Mouse (Mus musculus) forebrain, embryonic 15.5 days (tissue): Measurements from ENCODE around the gene Coq8a. TPM values are rescaled to one million over a fixed set of nuclear protein-coding genes. Genes with fewer than 3 reads are reported as not detected.

Source experiments
- ATAC-seq: fragments of 200-750 bp; cut with Nextera tagmentation; replicated peaks from 2 replicates; pipeline ENCODE4 v1.8.0; 2017; ENCODE audit warnings: mild to moderate bottlenecking, moderate TSS enrichment, moderate library complexity
- H3K27ac ChIP-seq: fragments of 300-500 bp; sonication (generic); replicated peaks from 2 replicates; pipeline ENCODE4 v1.5.1; 2015; ENCODE audit warnings: mild to moderate bottlenecking, inconsistent platforms
- H3K27me3 ChIP-seq: fragments of 300-500 bp; sonication (generic); 2 replicates; pipeline ENCODE4 v1.6.1; 2015; ENCODE audit warnings: inconsistent platforms
- H3K36me3 ChIP-seq: fragments of 300-500 bp; sonication (generic); 2 replicates; pipeline ENCODE4 v1.6.1; 2015; ENCODE audit warnings: mild to moderate bottlenecking, inconsistent platforms
- H3K4me1 ChIP-seq: fragments of 300-500 bp; sonication (generic); 2 replicates; pipeline ENCODE4 v1.6.1; 2015; ENCODE audit warnings: inconsistent platforms
- H3K4me2 ChIP-seq: fragments of 300-500 bp; sonication (generic); replicated peaks from 2 replicates; pipeline ENCODE4 v1.6.1; 2015; ENCODE audit warnings: mild to moderate bottlenecking, inconsistent platforms
- H3K4me3 ChIP-seq: fragments of 300-500 bp; sonication (generic); 2 replicates; pipeline ENCODE4 v1.5.1; 2015; ENCODE audit warnings: mild to moderate bottlenecking, inconsistent platforms
- H3K9ac ChIP-seq: fragments of 300-500 bp; sonication (generic); replicated peaks from 2 replicates; pipeline ENCODE4 v1.6.1; 2015; ENCODE audit warnings: mild to moderate bottlenecking, inconsistent platforms
- H3K9me3 ChIP-seq: fragments of 300-500 bp; sonication (generic); 2 replicates; pipeline ENCODE4 v1.6.1; 2016; ENCODE audit warnings: inconsistent platforms
- WGBS: fragments of 180-500 bp; shearing (Covaris S2); methylation state at CpG from one replicate; pipeline ENCODE4 v1.1.7; 2015; ENCODE audit warnings: mixed read lengths; 5-methylcytosine and 5-hydroxymethylcytosine counted together
- polyA plus RNA-seq: library from polyadenylated mRNA; unstranded; fragments of >200 nt; fragmentation: Nextera tagmentation; extraction: Ambion mirVana; gene quantifications from 2 replicates; pipeline ENCODE4 v1.2.1, GENCODE M21; 2015

Gene Coq8a
- polyA plus RNA-seq, 1 experiment from 2014 or later: 4.6 TPM

- no peaks in the 10 kb centered on the region for H3K9me3 ChIP-seq
- no peaks in the 10 kb centered on the region for H3K4me1 ChIP-seq
- H3K4me3 ChIP-seq: no peak overlapping the region
- H3K4me2 ChIP-seq: no peak overlapping the region
- H3K36me3 ChIP-seq: peaks cover 38% of the 10 kb centered on the region
- no peaks in the 10 kb centered on the region for H3K27me3 ChIP-seq
- H3K9ac ChIP-seq: no peak overlapping the region
- 83% methylated on average over 4 of the region's 4 CpGs for WGBS
- no peak overlapping the region for H3K27ac ChIP-seq
- ATAC-seq: no peak
Observed at GRCm38 (mm10) chr1:180148036-180148435, 51.4 kb downstream of the Coq8a start.

GRCm38 (mm10) chr1:180140970-180141369, 58.4 kb downstream of the Coq8a start:
- Histone ChIP-seq H3K4me3 (no peak overlapping the region), H3K27me3 (no peaks in the 10 kb centered on the region), H3K27ac (no peak overlapping the region), H3K9me3 (no peaks in the 10 kb centered on the region), H3K4me1 (no peaks in the 10 kb centered on the region), H3K9ac (no peak overlapping the region), H3K4me2 (no peak overlapping the region), H3K36me3 (peaks cover 55% of the 10 kb centered on the region)
- WGBS: 92% methylated on average over 2 of the region's 2 CpGs
- ATAC-seq: no peak

DNA sequence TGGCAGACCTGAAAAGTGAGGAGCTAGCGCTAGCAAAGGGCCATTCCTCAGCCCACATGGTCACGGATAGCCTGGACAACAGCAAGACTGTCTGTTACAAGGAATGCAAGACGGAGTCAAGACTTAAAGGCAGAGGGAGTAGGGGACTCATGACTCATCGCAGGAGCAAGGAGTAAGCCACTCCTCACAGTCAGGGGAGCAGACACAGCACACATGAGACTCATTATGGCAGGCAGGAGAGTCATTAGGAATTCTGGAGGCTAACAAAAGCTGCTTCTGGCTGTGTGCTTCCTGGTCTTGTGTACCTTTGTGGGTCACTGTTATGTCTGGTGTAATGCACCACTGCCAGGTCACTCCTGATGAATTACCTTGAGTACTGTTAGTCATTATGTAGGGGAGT, 60.2 kb downstream of the Coq8a start:
- Histone ChIP-seq H3K9ac (no peak overlapping the region), H3K36me3 (peaks cover 45% of the 10 kb centered on the region), H3K4me1 (no peaks in the 10 kb centered on the region), H3K9me3 (no peaks in the 10 kb centered on the region), H3K4me3 (no peak overlapping the region), H3K27ac (no peak overlapping the region), H3K4me2 (no peak overlapping the region), H3K27me3 (no peaks in the 10 kb centered on the region)
- 85% methylated on average over 4 of the region's 4 CpGs for WGBS
- ATAC-seq: no peak

DNA sequence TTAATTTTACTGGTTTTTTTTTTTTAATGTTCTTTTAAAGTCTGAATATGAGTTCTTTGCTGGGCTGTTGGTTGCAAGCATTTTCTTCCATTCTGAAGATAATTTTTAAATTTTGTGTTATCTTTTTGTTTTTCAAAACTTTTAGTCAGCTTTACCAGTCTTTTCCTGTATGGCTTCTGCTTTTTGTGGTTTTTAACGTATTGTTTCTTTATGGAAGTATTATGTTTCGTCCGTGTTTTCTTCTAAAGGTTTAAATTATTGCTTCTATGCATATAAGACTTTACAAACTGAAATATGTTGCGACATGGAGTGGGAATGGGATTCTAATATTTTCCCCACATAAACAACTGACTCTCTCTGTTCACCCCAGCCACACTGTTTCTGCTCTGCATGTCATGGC, 67.2 kb downstream of the Coq8a start:
- Histone ChIP-seq H3K4me1 (no peaks in the 10 kb centered on the region), H3K4me2 (no peak overlapping the region), H3K4me3 (no peak overlapping the region), H3K36me3 (peaks cover 16% of the 10 kb centered on the region), H3K27ac (no peak overlapping the region), H3K9ac (no peak overlapping the region), H3K27me3 (no peaks in the 10 kb centered on the region), H3K9me3 (no peaks in the 10 kb centered on the region)
- ATAC-seq: no peak
- 97% methylated on average over 4 of the region's 4 CpGs for WGBS

DNA sequence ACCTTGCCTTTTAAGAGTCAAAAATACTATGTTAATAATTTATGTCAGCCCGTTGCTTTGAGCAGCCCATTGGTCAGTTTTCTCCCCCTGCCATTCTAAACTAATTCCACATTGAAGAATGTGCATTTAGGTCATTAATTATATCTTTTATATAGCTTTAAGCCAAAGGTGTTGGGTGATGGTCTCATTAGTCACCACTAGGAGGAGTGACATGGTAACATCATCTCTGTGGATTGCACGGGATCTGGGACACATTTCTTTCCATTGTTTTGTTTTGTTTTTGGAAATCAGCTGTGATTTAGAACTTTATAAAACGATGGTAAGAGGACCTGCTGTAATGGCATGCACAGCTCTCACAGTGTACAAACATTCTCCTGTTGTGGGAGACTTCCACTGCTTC, 68.0 kb downstream of the Coq8a start:
- H3K27ac ChIP-seq: no peak overlapping the region
- H3K4me3 ChIP-seq: no peak overlapping the region
- ATAC-seq: no peak
- peaks cover 8% of the 10 kb centered on the region for H3K36me3 ChIP-seq
- 68% methylated on average over 3 of the region's 3 CpGs for WGBS
- no peak overlapping the region for H3K4me2 ChIP-seq
- no peaks in the 10 kb centered on the region for H3K4me1 ChIP-seq
- no peaks in the 10 kb centered on the region for H3K9me3 ChIP-seq
- H3K9ac ChIP-seq: no peak overlapping the region
- H3K27me3 ChIP-seq: no peaks in the 10 kb centered on the region

DNA sequence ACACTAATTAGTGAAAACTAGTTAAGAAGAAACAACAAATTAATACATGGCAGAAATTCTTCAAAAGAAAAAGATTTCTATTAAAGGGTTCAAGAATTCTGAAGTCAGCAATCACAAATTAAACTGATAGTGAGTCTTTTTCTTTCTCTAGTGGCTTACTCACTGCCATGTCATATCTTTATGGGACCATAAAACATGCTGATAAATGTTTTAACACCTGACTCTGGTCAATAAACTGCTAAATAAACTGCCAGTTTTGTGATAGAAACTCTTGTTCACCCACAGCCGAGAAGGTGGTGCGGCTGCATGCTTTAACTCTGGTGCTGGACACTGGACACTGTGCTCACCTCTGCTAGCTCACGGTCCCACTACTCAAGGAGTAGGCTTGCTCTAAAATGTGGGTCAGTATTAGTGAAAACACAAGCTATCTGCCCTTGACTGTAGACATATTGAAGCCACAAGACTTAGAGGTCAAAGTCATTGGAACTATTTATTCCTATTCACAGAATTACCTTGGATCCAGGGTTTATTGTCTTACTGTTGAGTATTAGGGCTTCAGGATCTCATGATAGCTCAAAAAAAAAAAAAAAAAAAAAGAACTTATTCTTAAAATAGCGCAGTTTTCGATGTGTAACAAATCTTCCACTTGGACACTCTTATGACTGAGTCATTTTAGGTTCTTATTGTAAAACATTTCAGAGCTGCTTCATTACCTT, 71.2 kb downstream of the Coq8a start:
- WGBS: 94% methylated on average over 5 of the region's 5 CpGs
- no peak for ATAC-seq
- no peaks in the 10 kb centered on the region for H3K27me3 ChIP-seq
- no peaks in the 10 kb centered on the region for H3K9me3 ChIP-seq
- no peak overlapping the region for H3K4me2 ChIP-seq
- H3K27ac ChIP-seq: no peak overlapping the region
- H3K9ac ChIP-seq: no peak overlapping the region
- H3K36me3 ChIP-seq: peaks cover 6% of the 10 kb centered on the region
- H3K4me1 ChIP-seq: no peaks in the 10 kb centered on the region
- H3K4me3 ChIP-seq: no peak overlapping the region

DNA sequence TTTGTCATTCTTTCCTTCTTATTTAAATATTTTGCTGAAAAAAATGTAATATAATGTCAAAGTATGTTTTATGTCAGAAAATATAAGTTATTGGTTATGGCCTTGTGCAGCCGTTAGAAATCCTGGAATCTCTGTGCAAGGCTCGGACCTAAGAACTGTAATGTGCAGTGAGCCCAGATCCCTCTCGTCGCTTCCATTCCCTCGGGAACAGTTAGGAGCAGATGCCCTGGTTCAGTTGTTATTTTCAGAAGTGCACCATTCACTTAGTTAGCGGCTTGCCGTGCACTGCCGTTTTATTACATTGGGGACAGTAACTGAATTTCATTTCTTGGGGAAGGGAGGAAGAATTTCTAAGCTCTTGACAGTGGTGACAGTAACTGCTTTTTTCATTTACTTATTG, 81.2 kb downstream of the Coq8a start:
- 84% methylated on average over 8 of the region's 8 CpGs for WGBS

DNA sequence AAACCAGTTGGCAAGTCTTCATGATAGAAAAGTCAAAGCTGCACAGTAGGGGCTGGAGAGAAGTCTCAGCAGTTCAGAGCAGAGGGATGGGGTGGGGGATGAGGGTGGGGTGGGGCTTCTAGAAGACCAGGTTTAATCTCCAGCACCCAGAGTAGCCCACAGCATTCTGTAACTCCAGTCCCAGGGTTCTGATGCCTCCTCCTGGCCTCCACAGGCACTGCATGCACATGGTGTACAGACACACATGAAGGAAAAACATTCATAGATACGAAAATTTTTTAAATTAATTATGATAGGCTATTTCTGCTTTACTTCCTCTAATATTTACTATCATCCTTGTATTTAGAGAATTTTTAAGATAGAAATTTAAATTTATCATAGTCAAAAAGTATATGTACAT, 82.9 kb downstream of the Coq8a start:
- Histone ChIP-seq H3K27me3 (no peaks in the 10 kb centered on the region), H3K9me3 (no peaks in the 10 kb centered on the region), H3K36me3 (no peaks in the 10 kb centered on the region), H3K4me3 (no peak overlapping the region), H3K27ac (no peak overlapping the region), H3K9ac (no peak overlapping the region), H3K4me1 (no peaks in the 10 kb centered on the region), H3K4me2 (no peak overlapping the region)
- ATAC-seq: no peak
- 82% methylated on average over 1 of the region's 1 CpGs for WGBS

More for the DNA sequence above, 81.2 kb downstream of the Coq8a start:
- Histone ChIP-seq H3K4me3 (no peak overlapping the region), H3K27ac (no peak overlapping the region), H3K4me2 (no peak overlapping the region), H3K36me3 (no peaks in the 10 kb centered on the region), H3K27me3 (no peaks in the 10 kb centered on the region), H3K9me3 (no peaks in the 10 kb centered on the region), H3K9ac (no peak overlapping the region), H3K4me1 (no peaks in the 10 kb centered on the region)
- ATAC-seq: no peak

Other genes with a start within 250 kb of the Coq8a start
- 29.9 and 32.6 TPM in 2 replicates for gene Cdc42bpa, start 239.1 kb downstream of the Coq8a start, polyA plus RNA-seq
- 9.9 and 13.8 TPM in 2 replicates for gene Psen2, start 63.8 kb upstream of the Coq8a start, polyA plus RNA-seq
- 2.3 and 2.4 TPM in 2 replicates for gene Itpkb, start 130.9 kb upstream of the Coq8a start, polyA plus RNA-seq